In genomic region chr5:76420606-76421005, GRCm38 (mm10) we compare ENCODE assay signal across 44 mouse cellular contexts. TPM values are rescaled to one million over a fixed set of nuclear protein-coding genes. Genes with fewer than 3 reads are reported as not detected.
"Had no signal": no experiment of that assay in that cellular context is flagged by ENCODE, and none has a peak within 500 bp of the region (broad histone marks: within the 10 kb centered on the region; RNA-seq: fewer than 3 reads in every experiment).

No protein-coding gene starts in this region.

- H3K27me3 ChIP-seq: limb, embryonic 12.5 days; limb, embryonic 13.5 days; limb, embryonic 15.5 days; liver, embryonic 12.5 days; liver, embryonic 13.5 days; liver, embryonic 15.5 days; lung, embryonic 15.5 days; midbrain, embryonic 12.5 days; midbrain, embryonic 13.5 days; midbrain, embryonic 15.5 days; neural tube, embryonic 12.5 days had no signal

- ATAC-seq: liver, embryonic 12.5 days; liver, postnatal 0 days; lung, postnatal 0 days; midbrain, embryonic 13.5 days; midbrain, embryonic 15.5 days; midbrain, embryonic 16.5 days had no signal

- H3K4me2 ChIP-seq: limb, embryonic 12.5 days; limb, embryonic 13.5 days; limb, embryonic 15.5 days; liver, embryonic 11.5 days; liver, embryonic 12.5 days; liver, embryonic 13.5 days; liver, embryonic 15.5 days; lung, embryonic 14.5 days; lung, embryonic 15.5 days; midbrain, embryonic 11.5 days; midbrain, embryonic 12.5 days; midbrain, embryonic 13.5 days; midbrain, embryonic 15.5 days; neural tube, embryonic 12.5 days had no signal

- H3K36me3 ChIP-seq: limb, embryonic 10.5 days; limb, embryonic 12.5 days; limb, embryonic 13.5 days; limb, embryonic 15.5 days; liver, embryonic 12.5 days; liver, embryonic 13.5 days; liver, embryonic 15.5 days; lung, embryonic 15.5 days; midbrain, embryonic 10.5 days; midbrain, embryonic 12.5 days; midbrain, embryonic 13.5 days; midbrain, embryonic 15.5 days; neural tube, embryonic 12.5 days had no signal

- DNase-seq: left cerebral cortex, postnatal 4 days; liver; liver, embryonic 13.5 days; liver, postnatal 0 days; lung, adult 18-20 months; lung, adult 2 months; lung, embryonic 14.5 days; lung, postnatal 10 days; lung, postnatal 14 days; lung, postnatal 36 days; lung, postnatal 4 days; midbrain, embryonic 14.5 days had no signal

- H3K4me3 ChIP-seq: limb, embryonic 10.5 days; limb, embryonic 12.5 days; limb, embryonic 13.5 days; limb, embryonic 15.5 days; liver, embryonic 12.5 days; liver, embryonic 13.5 days; liver, embryonic 15.5 days; lung, embryonic 15.5 days; megakaryocyte, embryonic 14.5 days; midbrain, embryonic 10.5 days; midbrain, embryonic 12.5 days; midbrain, embryonic 13.5 days; midbrain, embryonic 15.5 days; neural tube, embryonic 12.5 days had no signal

- H3K27ac ChIP-seq: limb, embryonic 10.5 days; limb, embryonic 12.5 days; limb, embryonic 13.5 days; limb, embryonic 15.5 days; liver, embryonic 12.5 days; liver, embryonic 13.5 days; liver, embryonic 14.5 days; liver, embryonic 15.5 days; lung, embryonic 15.5 days; macrophage; midbrain, embryonic 10.5 days; midbrain, embryonic 12.5 days; midbrain, embryonic 13.5 days; midbrain, embryonic 15.5 days; neural tube, embryonic 12.5 days had no signal

- H3K9me3 ChIP-seq: limb, embryonic 10.5 days; limb, embryonic 12.5 days; limb, embryonic 13.5 days; limb, embryonic 15.5 days; liver, embryonic 12.5 days; liver, embryonic 13.5 days; liver, embryonic 15.5 days; lung, embryonic 15.5 days; midbrain, embryonic 10.5 days; midbrain, embryonic 12.5 days; midbrain, embryonic 13.5 days; midbrain, embryonic 15.5 days; neural tube, embryonic 12.5 days had no signal

- H3K4me1 ChIP-seq: limb, embryonic 10.5 days; limb, embryonic 13.5 days; limb, embryonic 15.5 days; liver, embryonic 12.5 days; liver, embryonic 13.5 days; liver, embryonic 15.5 days; megakaryocyte, embryonic 14.5 days; midbrain, embryonic 12.5 days; midbrain, embryonic 13.5 days; midbrain, embryonic 15.5 days; neural tube, embryonic 12.5 days had no signal

- H3K9ac ChIP-seq: limb, embryonic 12.5 days; limb, embryonic 13.5 days; limb, embryonic 15.5 days; liver, embryonic 12.5 days; liver, embryonic 13.5 days; liver, embryonic 14.5 days; liver, embryonic 15.5 days; liver, postnatal 0 days; lung, embryonic 14.5 days; lung, embryonic 15.5 days; midbrain, embryonic 12.5 days; midbrain, embryonic 13.5 days; midbrain, embryonic 15.5 days; neural tube, embryonic 12.5 days had no signal

RNA-seq across cellular contexts. Expression of gene Nmu, which starts 57.0 kb away (rescaled TPM):
- total RNA-seq: left cerebral cortex, adult 8-10 months; left cerebral cortex, postnatal 10 days; left cerebral cortex, postnatal 14 days; left cerebral cortex, postnatal 25 days; left cerebral cortex, postnatal 36 days; left cerebral cortex, postnatal 4 days; liver, adult 2 months; megakaryocyte progenitor cell, adult 5-6 weeks; megakaryocyte, adult 5-6 weeks; megakaryocyte-erythroid progenitor cell, adult 5-6 weeks; midbrain, postnatal 0 days; monocyte, adult 5-6 weeks had no signal
- polyA plus RNA-seq: liver, adult 2 months; liver, embryonic 11.5 days; liver, embryonic 12.5 days; liver, embryonic 13.5 days; liver, embryonic 14.5 days; liver, embryonic 15.5 days; liver, embryonic 16.5 days; liver, postnatal 0 days; macrophage; midbrain, embryonic 12.5 days; midbrain, embryonic 13.5 days; midbrain, embryonic 14.5 days; midbrain, embryonic 16.5 days; neural tube, embryonic 11.5 days had no signal
